Mouse (Mus musculus): ENCODE data around the gene Tdpoz2.
"Not testable (repeated sequence)": the region's sequence is repeated elsewhere in the genome, so short reads cannot be mapped to it uniquely, and the experiment has no call there.

The Tdpoz2 gene

DNA sequence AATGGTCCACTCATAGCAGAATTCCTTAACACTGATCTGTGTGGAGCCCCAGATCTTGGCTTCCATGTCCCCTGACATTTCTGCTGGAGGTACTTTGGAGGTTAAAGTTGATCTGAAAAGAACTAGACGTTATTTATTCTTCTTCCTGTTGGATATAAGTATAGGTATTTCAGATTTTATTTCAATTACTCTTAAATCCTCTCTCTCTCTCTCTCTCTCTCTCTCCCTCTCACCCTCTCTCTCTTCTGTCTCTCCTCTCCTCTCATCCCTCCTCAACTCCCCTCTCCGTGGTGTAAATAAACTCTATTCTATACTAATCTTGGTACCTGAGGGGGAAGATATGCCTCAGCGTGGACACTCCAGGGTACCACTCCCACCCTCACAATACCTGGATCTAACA, at the start of gene Tdpoz2:
Gene Tdpoz2 (minus strand): TSS at position 101 of the 400 bp plus-strand sequence.
- in situ Hi-C loops (cut with MboI, MseI): no loop called here

- in situ Hi-C loops (cut with MboI, MseI): not testable (repeated sequence)
Measured at GRCm38 (mm10) chr3:93692970-93693369, 40.5 kb upstream of the Tdpoz2 start, which contains the start of gene Gm37596. TSS of gene Gm37596 (minus strand) at chr3:93693070.

- in situ Hi-C loops (cut with MboI, MseI): not testable (repeated sequence)
Measured at GRCm38 (mm10) chr3:93676210-93676609, 23.7 kb upstream of the Tdpoz2 start, which contains the start of gene Tdpoz1. TSS of gene Tdpoz1 (minus strand) at chr3:93676310.

DNA sequence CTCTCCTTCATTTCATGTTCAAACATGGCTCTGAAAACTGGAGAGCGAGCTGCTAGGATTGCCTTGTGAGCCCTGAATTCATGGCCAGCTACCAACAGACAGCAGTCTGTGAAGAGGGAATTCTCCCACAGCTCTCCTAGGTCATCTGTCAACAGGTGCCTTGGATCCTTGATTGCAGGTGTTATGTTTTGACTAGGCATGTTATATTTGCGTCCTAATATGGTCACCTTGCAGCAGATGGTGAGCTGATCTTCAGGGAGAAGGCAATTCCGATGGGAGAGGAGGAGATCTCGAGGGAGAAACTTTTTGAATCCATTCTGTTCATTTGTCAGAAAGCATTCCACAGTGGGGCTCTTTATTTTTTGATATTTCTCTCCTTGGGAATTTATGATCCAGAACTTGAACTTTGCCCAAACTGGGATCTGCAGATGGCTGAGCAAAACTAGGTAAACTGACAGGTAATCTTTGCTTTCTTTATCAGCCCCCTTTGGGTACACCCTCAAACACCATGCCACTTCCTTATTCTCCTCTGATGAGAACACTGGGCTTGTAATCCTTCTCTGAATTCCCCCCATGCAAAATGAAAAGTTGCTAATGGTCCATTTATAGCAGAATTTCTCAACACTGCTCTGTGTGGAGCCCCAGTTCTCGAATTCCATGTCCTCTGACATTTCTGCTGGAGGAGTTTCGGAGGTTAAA, 18.5 kb upstream of the Tdpoz2 start:
- in situ Hi-C loops (cut with MboI, MseI): loop anchor here (5.0 kb wide), 1 partner anchor 266 kb away; no protein-coding TSS in a partner anchor

- in situ Hi-C loops (cut with MboI, MseI): no loop called here
Measured at GRCm38 (mm10) chr3:93654260-93654659, 1.8 kb upstream of the Tdpoz2 start.

DNA sequence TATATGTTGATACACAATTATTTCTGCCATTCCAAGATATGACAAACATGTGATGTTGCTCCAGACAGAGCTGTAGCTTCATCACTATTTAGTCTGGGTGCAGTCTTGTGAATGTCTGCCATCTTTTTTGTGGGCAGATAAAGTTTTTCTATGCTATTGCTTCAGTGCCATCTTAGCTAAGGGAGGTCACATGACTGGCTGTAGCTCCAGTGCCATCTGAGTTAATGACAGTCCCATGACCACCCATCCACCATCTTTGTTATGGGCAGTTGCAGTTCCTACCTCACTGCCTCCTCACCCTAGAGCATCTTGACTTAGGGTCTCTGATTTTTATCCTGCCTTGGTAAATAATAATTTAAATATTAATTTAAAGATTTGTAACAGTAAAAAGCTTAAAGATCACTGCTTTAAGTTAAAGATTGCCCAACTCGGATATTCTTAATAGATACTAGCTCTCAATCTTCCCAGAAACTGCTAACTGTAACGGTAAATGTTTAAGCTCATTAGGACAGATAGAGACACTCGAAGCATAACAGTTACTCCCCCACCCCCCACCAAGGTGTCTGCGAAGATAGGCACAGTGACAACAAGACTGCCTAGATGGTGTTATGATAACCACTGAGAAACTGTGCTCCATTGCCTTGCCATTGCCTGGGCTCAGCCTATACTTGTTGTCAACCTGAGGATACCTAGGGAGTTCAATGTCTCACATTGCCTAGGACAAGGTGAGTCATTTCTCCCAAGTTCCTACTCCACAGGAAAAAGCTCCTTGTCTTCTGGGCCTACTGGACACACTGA, 21.4 kb downstream of the Tdpoz2 start:
- in situ Hi-C loops (cut with MboI, MseI): not testable (repeated sequence)

DNA sequence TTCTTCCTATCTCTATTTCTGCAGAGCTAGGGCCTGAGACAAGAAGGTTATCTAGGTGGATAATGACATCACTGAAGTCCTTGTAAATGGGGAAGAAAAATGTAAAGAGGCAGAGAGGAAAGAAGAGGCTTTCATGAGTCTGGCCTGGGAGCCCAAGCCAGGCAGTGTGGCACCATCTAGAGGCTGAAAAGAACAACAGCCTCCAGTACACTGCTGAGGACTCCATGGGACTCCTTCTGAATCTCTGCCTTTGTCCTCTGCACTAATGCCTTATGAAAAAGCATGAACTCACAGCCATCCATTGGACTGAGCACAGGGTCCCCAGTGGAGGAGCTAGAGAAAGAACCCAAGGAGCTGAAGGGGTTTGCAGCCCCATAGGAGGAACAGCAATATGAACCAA, 43.5 kb downstream of the Tdpoz2 start:
- in situ Hi-C loops (cut with MboI, MseI): not testable (repeated sequence)

GRCm38 (mm10) chr3:93601903-93602302, 50.6 kb downstream of the Tdpoz2 start:
- in situ Hi-C loops (cut with MboI, MseI): loop anchor here (5.0 kb wide), 2 partner anchors 60 to 240 kb away; no protein-coding TSS in a partner anchor
